Mouse (Mus musculus): ENCODE results near the gene Olfr605. TPM values are rescaled to one million over a fixed set of nuclear protein-coding genes. Genes with fewer than 3 reads are reported as not detected.

Gene Olfr605
- total and polyA plus RNA-seq, 3 experiments: not detected

DNA sequence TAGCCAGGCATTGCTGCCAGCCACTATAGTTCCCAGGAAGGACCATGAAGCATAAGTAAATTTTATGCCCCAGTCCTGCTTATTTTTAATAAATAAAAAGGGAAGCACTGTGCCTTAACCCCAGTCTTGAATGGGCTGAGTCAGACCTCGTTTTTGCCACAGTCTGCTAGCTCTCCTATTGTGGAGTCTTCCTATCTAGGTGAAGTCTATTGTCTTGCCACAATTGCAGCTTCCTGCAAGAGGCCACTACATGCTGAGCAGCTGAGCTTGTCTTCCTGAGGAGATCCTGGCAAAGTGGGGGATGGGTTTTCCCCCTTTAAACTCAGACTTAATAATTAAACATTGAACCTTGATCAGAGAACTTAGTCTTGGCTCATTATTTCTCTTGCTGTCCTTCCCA, 46.3 kb downstream of the Olfr605 start:
- no peak for DNase-seq
- Histone ChIP-seq H3K9ac (ENCODE audit: low read depth, low read length) (no peak overlapping the region), H3K4me3 (no peak overlapping the region), H3K36me3 (ENCODE audit: control insufficient read depth, insufficient read depth, low read length) (no peaks in the 10 kb centered on the region), H3K27me3 (ENCODE audit: control insufficient read depth, insufficient read depth, low read length) (no peaks in the 10 kb centered on the region), H3K27ac (no peak overlapping the region), H3K79me2 (replicated peaks; ENCODE audit: control insufficient read depth, insufficient read depth, low read length) (no peaks in the 10 kb centered on the region), H3K4me1 (ENCODE audit: control insufficient read depth, insufficient read depth, low read length) (no peaks in the 10 kb centered on the region)
- TF ChIP-seq EP300 (IDR thresholded peaks at IDR 0.05; ENCODE audit: insufficient read depth, low read depth, low read length): no peak
- WGBS: 12% methylated on average over 1 of the region's 1 CpGs
- intact Hi-C loops (cut with DNase I): no loop called here

DNA sequence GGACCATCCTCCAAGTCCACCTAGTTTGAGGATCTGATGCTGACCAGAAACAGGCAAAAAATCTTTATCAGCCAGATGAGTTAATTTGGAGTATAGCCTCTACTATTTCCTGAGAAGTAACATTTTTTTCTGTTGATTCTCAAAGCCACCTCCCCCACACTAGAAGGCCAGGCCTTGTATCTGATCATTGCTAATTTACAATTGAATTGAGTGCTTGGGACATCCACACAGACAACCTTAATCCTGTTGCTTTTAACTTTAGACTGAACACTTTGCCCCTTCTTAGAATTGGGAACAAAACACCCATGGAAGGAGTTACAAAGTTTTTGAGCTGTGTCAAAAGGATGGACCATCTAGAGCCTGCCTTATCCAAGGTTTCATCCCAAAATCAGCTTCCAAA, 47.5 kb downstream of the Olfr605 start:
- no peak for DNase-seq
- Histone ChIP-seq H3K27ac (no peak overlapping the region), H3K4me1 (ENCODE audit: control insufficient read depth, insufficient read depth, low read length) (no peaks in the 10 kb centered on the region), H3K9ac (ENCODE audit: low read depth, low read length) (no peak overlapping the region), H3K79me2 (replicated peaks; ENCODE audit: control insufficient read depth, insufficient read depth, low read length) (no peaks in the 10 kb centered on the region), H3K36me3 (ENCODE audit: control insufficient read depth, insufficient read depth, low read length) (no peaks in the 10 kb centered on the region), H3K4me3 (no peak overlapping the region), H3K27me3 (ENCODE audit: control insufficient read depth, insufficient read depth, low read length) (no peaks in the 10 kb centered on the region)
- TF ChIP-seq CTCF (IDR thresholded peaks at IDR 0.05): no peak
- no peak for TF ChIP-seq EP300 (IDR thresholded peaks at IDR 0.05; ENCODE audit: insufficient read depth, low read depth, low read length)
- intact Hi-C loops (cut with DNase I): no loop called here

Small RNAs within 50 kb of the gene (microRNA-seq; reads per million reads assigned to microRNA genes)
- 0 reads per million in 2 experiments for gene Gm25774

Other genes starting within 250 kb of the Olfr605 start
- not detected for gene Olfr593, start 233.6 kb downstream of the Olfr605 start, total RNA-seq (2021)
- gene Olfr593, start 233.6 kb downstream of the Olfr605 start, polyA plus RNA-seq (2012; rRNA removed): not detected in 2 replicates
- gene Olfr594, start 228.4 kb downstream of the Olfr605 start, total RNA-seq (2021): not detected
- not detected in 2 replicates for gene Olfr594, start 228.4 kb downstream of the Olfr605 start, polyA plus RNA-seq (2012; rRNA removed)
- gene Usp17ld, start 192.9 kb downstream of the Olfr605 start, total RNA-seq (2021): not detected
- not detected in 2 replicates for gene Usp17ld, start 192.9 kb downstream of the Olfr605 start, polyA plus RNA-seq (2012; rRNA removed)
- gene Olfr596, start 139.8 kb downstream of the Olfr605 start, total RNA-seq (2021): not detected
- not detected in 2 replicates for gene Olfr596, start 139.8 kb downstream of the Olfr605 start, polyA plus RNA-seq (2012; rRNA removed)
- not detected for gene Olfr597, start 129.1 kb downstream of the Olfr605 start, total RNA-seq (2021)
- gene Olfr597, start 129.1 kb downstream of the Olfr605 start, polyA plus RNA-seq (2012; rRNA removed): not detected in 2 replicates
- not detected for gene Olfr598, start 121.9 kb downstream of the Olfr605 start, total RNA-seq (2021)
- not detected in 2 replicates for gene Olfr598, start 121.9 kb downstream of the Olfr605 start, polyA plus RNA-seq (2012; rRNA removed)
- gene Olfr599, start 109.5 kb downstream of the Olfr605 start, total RNA-seq (2021): not detected
- not detected in 2 replicates for gene Olfr599, start 109.5 kb downstream of the Olfr605 start, polyA plus RNA-seq (2012; rRNA removed)
- gene Olfr600, start 95.8 kb downstream of the Olfr605 start, total RNA-seq (2021): not detected
- not detected in 2 replicates for gene Olfr600, start 95.8 kb downstream of the Olfr605 start, polyA plus RNA-seq (2012; rRNA removed)
- not detected for gene Olfr601, start 82.8 kb downstream of the Olfr605 start, total RNA-seq (2021)
- not detected in 2 replicates for gene Olfr601, start 82.8 kb downstream of the Olfr605 start, polyA plus RNA-seq (2012; rRNA removed)
- not detected for gene Olfr603, start 59.3 kb downstream of the Olfr605 start, total RNA-seq (2021)
- gene Olfr603, start 59.3 kb downstream of the Olfr605 start, polyA plus RNA-seq (2012; rRNA removed): not detected in 2 replicates
- gene Usp17lc, start 30.4 kb downstream of the Olfr605 start, total RNA-seq (2021): not detected
- not detected in 2 replicates for gene Usp17lc, start 30.4 kb downstream of the Olfr605 start, polyA plus RNA-seq (2012; rRNA removed)
- gene Olfr606, start 3.6 kb upstream of the Olfr605 start, total RNA-seq (2021): not detected
- gene Olfr606, start 3.6 kb upstream of the Olfr605 start, polyA plus RNA-seq (2012; rRNA removed): not detected in 2 replicates
- not detected for gene Olfr607, start 18.7 kb upstream of the Olfr605 start, total RNA-seq (2021)
- not detected in 2 replicates for gene Olfr607, start 18.7 kb upstream of the Olfr605 start, polyA plus RNA-seq (2012; rRNA removed)
- not detected for gene Olfr608, start 24.4 kb upstream of the Olfr605 start, total RNA-seq (2021)
- not detected in 2 replicates for gene Olfr608, start 24.4 kb upstream of the Olfr605 start, polyA plus RNA-seq (2012; rRNA removed)
- gene Olfr609, start 52.6 kb upstream of the Olfr605 start, total RNA-seq (2021): not detected
- not detected in 2 replicates for gene Olfr609, start 52.6 kb upstream of the Olfr605 start, polyA plus RNA-seq (2012; rRNA removed)
- gene Olfr610, start 66.7 kb upstream of the Olfr605 start, total RNA-seq (2021): not detected
- gene Olfr610, start 66.7 kb upstream of the Olfr605 start, polyA plus RNA-seq (2012; rRNA removed): not detected in 2 replicates
- gene Olfr611, start 75.4 kb upstream of the Olfr605 start, total RNA-seq (2021): not detected
- gene Olfr611, start 75.4 kb upstream of the Olfr605 start, polyA plus RNA-seq (2012; rRNA removed): not detected in 2 replicates
- gene Olfr612, start 97.3 kb upstream of the Olfr605 start, total RNA-seq (2021): not detected
- not detected in 2 replicates for gene Olfr612, start 97.3 kb upstream of the Olfr605 start, polyA plus RNA-seq (2012; rRNA removed)
- not detected for gene Olfr613, start 102.6 kb upstream of the Olfr605 start, total RNA-seq (2021)
- not detected in 2 replicates for gene Olfr613, start 102.6 kb upstream of the Olfr605 start, polyA plus RNA-seq (2012; rRNA removed)
- not detected for gene Olfr615, start 110.6 kb upstream of the Olfr605 start, total RNA-seq (2021)
- gene Olfr615, start 110.6 kb upstream of the Olfr605 start, polyA plus RNA-seq (2012; rRNA removed): not detected in 2 replicates
- not detected for gene Olfr616, start 123.7 kb upstream of the Olfr605 start, total RNA-seq (2021)
- gene Olfr616, start 123.7 kb upstream of the Olfr605 start, polyA plus RNA-seq (2012; rRNA removed): not detected in 2 replicates
- gene Olfr617, start 127.6 kb upstream of the Olfr605 start, total RNA-seq (2021): not detected
- gene Olfr617, start 127.6 kb upstream of the Olfr605 start, polyA plus RNA-seq (2012; rRNA removed): not detected in 2 replicates
- not detected for gene Olfr618, start 144.7 kb upstream of the Olfr605 start, total RNA-seq (2021)
- gene Olfr618, start 144.7 kb upstream of the Olfr605 start, polyA plus RNA-seq (2012; rRNA removed): not detected in 2 replicates
- gene Olfr619, start 155.1 kb upstream of the Olfr605 start, total RNA-seq (2021): not detected
- not detected in 2 replicates for gene Olfr619, start 155.1 kb upstream of the Olfr605 start, polyA plus RNA-seq (2012; rRNA removed)
- gene Olfr620, start 167.1 kb upstream of the Olfr605 start, total RNA-seq (2021): not detected
- not detected in 2 replicates for gene Olfr620, start 167.1 kb upstream of the Olfr605 start, polyA plus RNA-seq (2012; rRNA removed)
- not detected for gene Olfr622, start 197.3 kb upstream of the Olfr605 start, total RNA-seq (2021)
- not detected in 2 replicates for gene Olfr622, start 197.3 kb upstream of the Olfr605 start, polyA plus RNA-seq (2012; rRNA removed)
- gene Olfr623, start 218.3 kb upstream of the Olfr605 start, total RNA-seq (2021): not detected
- gene Olfr623, start 218.3 kb upstream of the Olfr605 start, polyA plus RNA-seq (2012; rRNA removed): not detected in 2 replicates
- gene Olfr624, start 225.8 kb upstream of the Olfr605 start, total RNA-seq (2021): not detected
- gene Olfr624, start 225.8 kb upstream of the Olfr605 start, polyA plus RNA-seq (2012; rRNA removed): 0.03 TPM in 1 of 2 replicates, not detected in the other
- gene Olfr625-ps1, start 237.3 kb upstream of the Olfr605 start, total RNA-seq (2021): not detected
- not detected in 2 replicates for gene Olfr625-ps1, start 237.3 kb upstream of the Olfr605 start, polyA plus RNA-seq (2012; rRNA removed)

Data from heart, adult 2 months (tissue).